In genomic region chr5:149228700-149229618, GRCm38 (mm10) we compare ENCODE assay signal across 8 mouse cellular contexts. TPM values are rescaled to one million over a fixed set of nuclear protein-coding genes. Genes with fewer than 3 reads are reported as not detected.
DNase-seq lines count a peak whose midpoint lies in the region; ATAC-seq and TF ChIP-seq lines count a peak whose summit lies in the region.

No protein-coding gene starts in this region.

- peak; percentile 97 for ATAC-seq in common myeloid progenitor, adult 5-6 weeks (replicated peaks; ENCODE audit: low read depth, poor library complexity, severe bottlenecking)
- ATAC-seq in hindbrain, postnatal 0 days: peak; percentile 97
- peak; percentile 99 for ATAC-seq in megakaryocyte, adult 5-6 weeks (ENCODE audit: poor library complexity, severe bottlenecking)

- TF ChIP-seq CTCF in gastrocnemius, adult 2 months (IDR thresholded peaks at IDR 0.05): no peak
- no peak for TF ChIP-seq CTCF in hindbrain, postnatal 0 days (IDR thresholded peaks at IDR 0.05; ENCODE audit: low read depth)
- no peak; the same call in 1 of the 2 replicates for TF ChIP-seq CTCF in left cerebral cortex, adult 2 months (IDR thresholded peaks at IDR 0.05)

- peak overlapping the region; percentile 82 for H3K4me3 ChIP-seq in gastrocnemius, adult 2 months
- peak overlapping the region; percentile 45 for H3K4me3 ChIP-seq in hindbrain, postnatal 0 days (ENCODE audit: low read length)
- peak overlapping the region; percentile 68 for H3K4me3 ChIP-seq in left cerebral cortex, adult 2 months

- no peaks in the 10 kb centered on the region for H3K9me3 ChIP-seq in hindbrain, postnatal 0 days (ENCODE audit: low read length)

- H3K27ac ChIP-seq in gastrocnemius, adult 2 months: peak overlapping the region; percentile 95
- H3K27ac ChIP-seq in hindbrain, postnatal 0 days: peak overlapping the region; percentile 81
- peak overlapping the region; percentile 93 for H3K27ac ChIP-seq in left cerebral cortex, adult 2 months

- 2% methylated on average over 50 of the region's 55 CpGs for WGBS in hindbrain, postnatal 0 days

- peak overlapping the region; percentile 56 for H3K4me2 ChIP-seq in hindbrain, postnatal 0 days (ENCODE audit: low read depth, low read length)

- H3K27me3 ChIP-seq in hindbrain, postnatal 0 days (ENCODE audit: insufficient read depth, low read length): no peaks in the 10 kb centered on the region

- peak; percentile 99 for DNase-seq in ZHBTc4 (ENCODE audit: low read depth, low spot score)
- DNase-seq in gastrocnemius, adult 2 months: peak; percentile 100
- DNase-seq in hindbrain, postnatal 0 days (ENCODE audit: low spot score): peak; percentile 95
- DNase-seq in left cerebral cortex, adult 2 months (ENCODE audit: extremely low spot score in 1 of 2, low spot score in 2 of 2): peak; percentile 98 to 100
- DNase-seq in right cerebral cortex, adult 2 months (ENCODE audit: low spot score in 2 of 2): peak; percentile 99 to 100
- peak; percentile 98 for DNase-seq in urinary bladder, postnatal 14 days (ENCODE audit: low spot score)

- H3K9ac ChIP-seq in hindbrain, postnatal 0 days (replicated peaks; ENCODE audit: low read length): peak overlapping the region; percentile 52

- H3K4me1 ChIP-seq in hindbrain, postnatal 0 days (ENCODE audit: insufficient read depth, low read length): no peaks in the 10 kb centered on the region

- H3K36me3 ChIP-seq in hindbrain, postnatal 0 days (ENCODE audit: insufficient read depth, low read length): no peaks in the 10 kb centered on the region

- intact Hi-C loops in gastrocnemius, adult 2 months (cut with DNase I): loop anchor here (1.0 kb wide), 1 partner anchor 45 kb away; the partner anchor contains the start of genes Hmgb1 and Uspl1
- intact Hi-C loops in left cerebral cortex, adult 2 months (cut with DNase I): loop anchor here (1.0 to 5.0 kb wide), 2 partner anchors 45 to 108 kb away; partner anchors contain the start of genes Hmgb1 and Uspl1

RNA-seq across cellular contexts. Expression of gene Alox5ap, which starts 35.6 kb away (rescaled TPM):
- total RNA-seq in common myeloid progenitor, adult 5-6 weeks (2017): 156 and 205 TPM in 2 replicates
- total RNA-seq in gastrocnemius, adult 2 months (2021): 1 to 10 TPM; 4.1 to 5.1 TPM
- total RNA-seq in hindbrain, postnatal 0 days (2014; rRNA removed): 5.7 and 6.6 TPM in 2 replicates
- polyA plus RNA-seq in hindbrain, postnatal 0 days (2015; fragmentation: Nextera tagmentation; extraction: Ambion mirVana): 10.7 and 14.4 TPM in 2 replicates
- total RNA-seq in left cerebral cortex, adult 2 months (2021): 10 to 100 TPM; 10.0 to 12.2 TPM
- total RNA-seq in megakaryocyte, adult 5-6 weeks (2015): 1,517 and 1,767 TPM in 2 replicates
- total RNA-seq in megakaryocyte, adult 5-6 weeks (2017): 1,236 and 1,298 TPM in 2 replicates

RNA-seq across cellular contexts. Expression of gene Hmgb1, which starts 44.7 kb away (rescaled TPM):
- 1,044 and 1,081 TPM in 2 replicates for total RNA-seq in common myeloid progenitor, adult 5-6 weeks (2017)
- total RNA-seq in gastrocnemius, adult 2 months (2021): 100 to 1,000 TPM in 1 of 2 experiments, 10 to 100 TPM in 1; 99.8 to 112 TPM
- 128 and 150 TPM in 2 replicates for total RNA-seq in hindbrain, postnatal 0 days (2014; rRNA removed)
- polyA plus RNA-seq in hindbrain, postnatal 0 days (2015; fragmentation: Nextera tagmentation; extraction: Ambion mirVana): 757 and 786 TPM in 2 replicates
- 100 to 1,000 TPM; 125 to 128 TPM for total RNA-seq in left cerebral cortex, adult 2 months (2021)
- 803 and 833 TPM in 2 replicates for total RNA-seq in megakaryocyte, adult 5-6 weeks (2015)
- total RNA-seq in megakaryocyte, adult 5-6 weeks (2017): 665 and 708 TPM in 2 replicates

RNA-seq across cellular contexts. Expression of gene Uspl1, which starts 44.8 kb away (rescaled TPM):
- total RNA-seq in common myeloid progenitor, adult 5-6 weeks (2017): 43.7 and 45.1 TPM in 2 replicates
- total RNA-seq in gastrocnemius, adult 2 months (2021): 10 to 100 TPM; 29.8 to 32.6 TPM
- 37.2 and 43.4 TPM in 2 replicates for total RNA-seq in hindbrain, postnatal 0 days (2014; rRNA removed)
- polyA plus RNA-seq in hindbrain, postnatal 0 days (2015; fragmentation: Nextera tagmentation; extraction: Ambion mirVana): 42.8 and 44.7 TPM in 2 replicates
- total RNA-seq in left cerebral cortex, adult 2 months (2021): 10 to 100 TPM; 40.6 to 44.1 TPM
- total RNA-seq in megakaryocyte, adult 5-6 weeks (2015): 22.5 and 23.7 TPM in 2 replicates
- total RNA-seq in megakaryocyte, adult 5-6 weeks (2017): 21.9 and 23.8 TPM in 2 replicates

Comparison
In these comparisons a context has a peak if more than half of its experiments do, and no peak if none do; other contexts are left out.
1. Peak in every context shown above with its lines: DNase-seq, ATAC-seq, H3K4me3 ChIP-seq and H3K27ac ChIP-seq.
2. RNA of gene Alox5ap, which starts 35.6 kb away (total RNA-seq): 1,236 to 1,767 TPM in megakaryocyte, adult 5-6 weeks and 156 to 205 TPM in common myeloid progenitor, adult 5-6 weeks; 10.0 to 12.2 TPM in left cerebral cortex, adult 2 months, 5.7 to 6.6 TPM in hindbrain, postnatal 0 days and 4.1 to 5.1 TPM in gastrocnemius, adult 2 months; every median in the first group is over 10 times any median in the second.